8 mouse cellular contexts compared by ENCODE assay signal in the genomic region with DNA sequence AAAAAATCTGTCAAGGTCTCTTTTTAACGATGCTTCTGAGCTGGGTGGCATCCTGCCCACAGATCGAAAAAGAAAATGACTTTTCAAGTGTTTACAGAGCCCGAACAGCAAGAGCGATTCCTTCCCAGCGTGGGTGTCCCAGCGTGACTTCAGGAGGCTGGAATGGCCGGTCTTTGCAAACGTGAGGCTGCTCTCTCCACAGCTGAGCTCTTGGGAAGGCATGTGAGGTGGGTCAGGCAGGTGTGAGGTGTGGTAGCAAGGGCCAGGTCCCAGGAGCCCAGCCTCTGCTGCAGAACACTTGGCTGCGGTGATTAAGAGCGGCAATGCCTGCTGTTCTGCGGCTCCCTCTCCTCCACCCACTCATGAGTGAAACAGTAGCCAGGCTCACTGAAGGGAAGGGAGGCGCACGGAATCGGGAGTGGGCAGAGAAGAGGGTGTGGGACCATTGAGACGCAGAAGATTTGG.
A peak's percentile ranks its signal among the peaks of the same experiment; 100 is the strongest.
DNase-seq lines count a peak whose midpoint lies in the region; ATAC-seq lines count a peak whose summit lies in the region.

No protein-coding gene starts in this region.

- H3K36me3 ChIP-seq in hindbrain, embryonic 14.5 days (replicated peaks; ENCODE audit: control insufficient read depth, insufficient read depth): no peaks in the 10 kb centered on the region
- no peaks in the 10 kb centered on the region for H3K36me3 ChIP-seq in hindbrain, embryonic 12.5 days

- no peak overlapping the region for H3K9ac ChIP-seq in hindbrain, embryonic 14.5 days
- H3K9ac ChIP-seq in hindbrain, embryonic 12.5 days: no peak overlapping the region

- H3K9me3 ChIP-seq in hindbrain, embryonic 14.5 days (ENCODE audit: control insufficient read depth, low read length): no peaks in the 10 kb centered on the region
- no peaks in the 10 kb centered on the region for H3K9me3 ChIP-seq in hindbrain, embryonic 12.5 days (replicated peaks)

- no peaks in the 10 kb centered on the region for H3K27me3 ChIP-seq in hindbrain, embryonic 14.5 days (ENCODE audit: control insufficient read depth, insufficient read depth, low read length)
- H3K27me3 ChIP-seq in hindbrain, embryonic 12.5 days: no peaks in the 10 kb centered on the region

- 0 out of 2 replicates have a peak overlapping the region, but pooled peaks have one; percentile 40 for H3K27ac ChIP-seq in hindbrain, embryonic 14.5 days
- no peak overlapping the region for H3K27ac ChIP-seq in hindbrain, embryonic 12.5 days

- WGBS in hindbrain, embryonic 14.5 days: 50% methylated on average over 15 of the region's 15 CpGs
- WGBS in hindbrain, embryonic 12.5 days: 64% methylated on average over 15 of the region's 15 CpGs

- ATAC-seq in hindbrain, embryonic 14.5 days (ENCODE audit: low FRiP score): no peak
- no peak for ATAC-seq in hindbrain, embryonic 12.5 days (ENCODE audit: low FRiP score)
- ATAC-seq in erythroid progenitor cell, adult 5-6 weeks (replicated peaks; ENCODE audit: low FRiP score, poor library complexity, severe bottlenecking): no peak

- no peak overlapping the region for H3K4me3 ChIP-seq in hindbrain, embryonic 14.5 days (replicated peaks; ENCODE audit: low read length)
- no peak overlapping the region for H3K4me3 ChIP-seq in hindbrain, embryonic 12.5 days

- DNase-seq in hindbrain, embryonic 14.5 days (ENCODE audit: low spot score): no peak
- peak; percentile 50 to 68 for DNase-seq in frontal cortex, postnatal 10 days (ENCODE audit: low spot score in 2 of 2)
- DNase-seq in layer of hippocampus, postnatal 14 days (ENCODE audit: low spot score in 2 of 2): peak; percentile 57 to 65
- peak; percentile 78 to 87 for DNase-seq in right cerebral cortex, adult 2 months (ENCODE audit: low spot score in 2 of 2)
- no peak for DNase-seq in thymus, postnatal 0 days (ENCODE audit: low spot score)
- DNase-seq in testis, postnatal 14 days (ENCODE audit: low spot score): no peak

- peak overlapping the region; percentile 33 for H3K4me2 ChIP-seq in hindbrain, embryonic 14.5 days (replicated peaks)
- no peak overlapping the region for H3K4me2 ChIP-seq in hindbrain, embryonic 12.5 days (replicated peaks)

- H3K4me1 ChIP-seq in hindbrain, embryonic 14.5 days (replicated peaks; ENCODE audit: control insufficient read depth, insufficient read depth, low read length): peaks cover 6% of the 10 kb centered on the region; the same call in 1 of the 2 replicates
- 0 out of 2 replicates have a peak, but pooled peaks cover 4% of the 10 kb centered on the region for H3K4me1 ChIP-seq in hindbrain, embryonic 12.5 days

Comparison
In these comparisons a context has a peak if more than half of its experiments do, and no peak if none do; other contexts are left out.
1. DNase-seq: peak in frontal cortex, postnatal 10 days (2 of 2), layer of hippocampus, postnatal 14 days (2 of 2) and right cerebral cortex, adult 2 months (2 of 2); none in hindbrain, embryonic 14.5 days (single experiment), thymus, postnatal 0 days (single experiment) and testis, postnatal 14 days (single experiment).